Mouse (Mus musculus): ENCODE measurements at regions not wholly inside any gene's neighbourhood (a gene's known extent, or its start where the extent isn't known, plus 50 kb on each side); places are given as distances from the start of the nearest gene placed in this dataset.
"Not testable (repeated sequence)": the region's sequence is repeated elsewhere in the genome, so short reads cannot be mapped to it uniquely, and the experiment has no call there.

GRCm38 (mm10) chr5:28751821-28752220, 284.8 kb upstream of the Shh start:
- not testable (repeated sequence) for TF ChIP-seq CTCF (IDR thresholded peaks at IDR 0.05); EP300 (IDR thresholded peaks at IDR 0.05; ENCODE audit: insufficient read depth, low read depth, low read length); POLR2A (IDR thresholded peaks at IDR 0.05; ENCODE audit: insufficient read depth, low read depth, low read length)

Data from heart, adult 2 months (tissue).